ENCODE assay signal across 9 mouse cellular contexts in genomic region chr17:42316612-42316982, GRCm38 (mm10). TPM values are rescaled to one million over a fixed set of nuclear protein-coding genes. Genes with fewer than 3 reads are reported as not detected.
A peak's percentile ranks its signal among the peaks of the same experiment; 100 is the strongest.
DNase-seq lines count a peak whose midpoint lies in the region; ATAC-seq lines count a peak whose summit lies in the region.
"Had no signal": no experiment of that assay in that cellular context is flagged by ENCODE, and none has a peak within 500 bp of the region (broad histone marks: within the 10 kb centered on the region; RNA-seq: fewer than 3 reads in every experiment).

No protein-coding gene starts in this region.

- peaks cover 11% of the 10 kb centered on the region for H3K27me3 ChIP-seq in lung, embryonic 16.5 days (ENCODE audit: control insufficient read depth, insufficient read depth, low read depth, low read length)
- peaks cover 23% of the 10 kb centered on the region for H3K27me3 ChIP-seq in limb, embryonic 13.5 days

- no peak overlapping the region for H3K27ac ChIP-seq in lung, embryonic 16.5 days (ENCODE audit: low read length)
- no peak overlapping the region for H3K27ac ChIP-seq in limb, embryonic 13.5 days

- 2% methylated on average over 22 of the region's 22 CpGs for WGBS in lung, embryonic 16.5 days
- 1% methylated on average over 22 of the region's 22 CpGs for WGBS in limb, embryonic 13.5 days

- ATAC-seq in lung, embryonic 16.5 days (ENCODE audit: low read depth) = peak; percentile 34; the same call in 1 of the 2 replicates
- ATAC-seq in limb, embryonic 13.5 days (ENCODE audit: low FRiP score, low read depth) = peak; percentile 68

- no peaks in the 10 kb centered on the region for H3K36me3 ChIP-seq in lung, embryonic 16.5 days (ENCODE audit: control insufficient read depth, insufficient read depth, low read length)
- no peaks in the 10 kb centered on the region for H3K36me3 ChIP-seq in limb, embryonic 13.5 days

- H3K9ac ChIP-seq in lung, embryonic 16.5 days (ENCODE audit: low read length) = peak overlapping the region; percentile 39; the same call in 1 of the 2 replicates
- peak overlapping the region; percentile 75 for H3K9ac ChIP-seq in limb, embryonic 13.5 days

- peaks cover 6% of the 10 kb centered on the region; the same call in 1 of the 2 replicates for H3K4me1 ChIP-seq in lung, embryonic 16.5 days (replicated peaks; ENCODE audit: control insufficient read depth, insufficient read depth, low read length)
- H3K4me1 ChIP-seq in limb, embryonic 13.5 days = peaks cover 16% of the 10 kb centered on the region

- peak overlapping the region; percentile 96 for H3K4me2 ChIP-seq in lung, embryonic 16.5 days (ENCODE audit: low read depth, low read length)
- peak overlapping the region; percentile 89 for H3K4me2 ChIP-seq in limb, embryonic 13.5 days (replicated peaks)

- H3K9me3 ChIP-seq in lung, embryonic 16.5 days (ENCODE audit: control insufficient read depth, low read length) = no peaks in the 10 kb centered on the region
- no peaks in the 10 kb centered on the region for H3K9me3 ChIP-seq in limb, embryonic 13.5 days

- peak; percentile 2 for DNase-seq in adrenal gland, adult 2 months
- no peak for DNase-seq in adrenal gland, postnatal 4 days (ENCODE audit: low spot score in 2 of 2)
- no peak for DNase-seq in lung, postnatal 36 days
- peak; percentile 37 to 38 for DNase-seq in frontal cortex, postnatal 36 days (ENCODE audit: low spot score in 2 of 2)
- DNase-seq in right cerebral cortex, postnatal 25 days = peak; percentile 49
- DNase-seq in thymus, postnatal 10 days (ENCODE audit: low spot score in 2 of 2) = no peak

- peak overlapping the region; percentile 57 for H3K4me3 ChIP-seq in lung, embryonic 16.5 days (ENCODE audit: low read length)
- peak overlapping the region; percentile 62 for H3K4me3 ChIP-seq in limb, embryonic 13.5 days
- H3K4me3 ChIP-seq: erythroblast, embryonic 14.5 days had no signal

RNA-seq across cellular contexts. Expression of gene Ptchd4, which starts 0.8 kb away (rescaled TPM):
- under 1 TPM; 0.06 to 0.21 TPM for total RNA-seq in adrenal gland, adult 2 months (2021)
- polyA plus RNA-seq in adrenal gland, adult 2 months (2012; rRNA removed) = 0.07 TPM in 1 of 2 replicates, not detected in the other
- under 1 TPM; 0.17 to 0.37 TPM for total RNA-seq in adrenal gland, postnatal 4 days (2021)
- 0.13 and 0.24 TPM in 2 replicates for polyA plus RNA-seq in lung, embryonic 16.5 days (2015; fragmentation: Nextera tagmentation; extraction: Ambion mirVana)
- polyA plus RNA-seq in limb, embryonic 13.5 days (2015; fragmentation: Nextera tagmentation; extraction: Ambion mirVana) = 4.8 and 6.2 TPM in 2 replicates
- polyA plus RNA-seq: erythroblast, embryonic 14.5 days had no signal

Comparison
In these comparisons a context has a peak if more than half of its experiments do, and no peak if none do; other contexts are left out.
1. DNase-seq: peak in adrenal gland, adult 2 months (single experiment), frontal cortex, postnatal 36 days (2 of 2) and right cerebral cortex, postnatal 25 days (single experiment); none in adrenal gland, postnatal 4 days (0 of 2), lung, postnatal 36 days (single experiment) and thymus, postnatal 10 days (0 of 2).